Mouse (Mus musculus): Measurements from ENCODE around the gene Scn8a. TPM values are rescaled to one million over a fixed set of nuclear protein-coding genes. Genes with fewer than 3 reads are reported as not detected.

Gene Scn8a
- polyA plus RNA-seq, 1 experiment from 2014 or later = 4.9 TPM

- Histone ChIP-seq H3K27ac (replicated peaks; ENCODE audit: low read depth, low read length) (no peak overlapping the region), H3K9ac (ENCODE audit: low read depth, low read length) (no peak overlapping the region), H3K36me3 (ENCODE audit: control insufficient read depth, insufficient read depth, low read length) (no peaks in the 10 kb centered on the region), H3K4me2 (ENCODE audit: low read depth, low read length) (no peak overlapping the region), H3K9me3 (ENCODE audit: control insufficient read depth, low read length) (no peaks in the 10 kb centered on the region), H3K4me1 (ENCODE audit: control insufficient read depth, insufficient read depth, low read length) (peaks cover 21% of the 10 kb centered on the region), H3K4me3 (ENCODE audit: low read depth, low read length) (no peak overlapping the region), H3K27me3 (replicated peaks; ENCODE audit: control insufficient read depth, insufficient read depth, low read length) (no peaks in the 10 kb centered on the region)
- no peak; the same call in 1 of the 2 replicates for ATAC-seq (ENCODE audit: low read depth)
- 28% methylated on average over 4 of the region's 4 CpGs for WGBS
- no peak for DNase-seq (ENCODE audit: low spot score)
Measured at GRCm38 (mm10) chr15:101082236-101082635, 212.6 kb downstream of the Scn8a start.

- Histone ChIP-seq H3K9me3 (ENCODE audit: control insufficient read depth, low read length) (no peaks in the 10 kb centered on the region), H3K27ac (replicated peaks; ENCODE audit: low read depth, low read length) (no peak overlapping the region), H3K9ac (ENCODE audit: low read depth, low read length) (no peak overlapping the region), H3K4me3 (ENCODE audit: low read depth, low read length) (no peak overlapping the region), H3K36me3 (ENCODE audit: control insufficient read depth, insufficient read depth, low read length) (no peaks in the 10 kb centered on the region), H3K4me2 (ENCODE audit: low read depth, low read length) (no peak overlapping the region), H3K27me3 (replicated peaks; ENCODE audit: control insufficient read depth, insufficient read depth, low read length) (no peaks in the 10 kb centered on the region), H3K4me1 (ENCODE audit: control insufficient read depth, insufficient read depth, low read length) (peaks cover 15% of the 10 kb centered on the region)
- WGBS = 69% methylated on average over 10 of the region's 10 CpGs
- DNase-seq (ENCODE audit: low spot score) (no peak), ATAC-seq (ENCODE audit: low read depth) (no peak)
Measured at GRCm38 (mm10) chr15:101084499-101084898, 214.8 kb downstream of the Scn8a start.

- H3K4me1 ChIP-seq (ENCODE audit: control insufficient read depth, insufficient read depth, low read length) = peaks cover 6% of the 10 kb centered on the region
- ATAC-seq (ENCODE audit: low read depth) (no peak), DNase-seq (ENCODE audit: low spot score) (no peak)
- H3K9ac ChIP-seq (ENCODE audit: low read depth, low read length) = no peak overlapping the region
- no peak overlapping the region for H3K4me2 ChIP-seq (ENCODE audit: low read depth, low read length)
- H3K27me3 ChIP-seq (replicated peaks; ENCODE audit: control insufficient read depth, insufficient read depth, low read length) = no peaks in the 10 kb centered on the region
- H3K36me3 ChIP-seq (ENCODE audit: control insufficient read depth, insufficient read depth, low read length) = no peaks in the 10 kb centered on the region
- H3K9me3 ChIP-seq (ENCODE audit: control insufficient read depth, low read length) = no peaks in the 10 kb centered on the region
- no peak overlapping the region for H3K4me3 ChIP-seq (ENCODE audit: low read depth, low read length)
- WGBS = 60% methylated on average over 9 of the region's 9 CpGs
- peak overlapping the region; percentile 24; the same call in 1 of the 2 replicates for H3K27ac ChIP-seq (replicated peaks; ENCODE audit: low read depth, low read length)
Measured at GRCm38 (mm10) chr15:101086451-101086850, 216.8 kb downstream of the Scn8a start.

GRCm38 (mm10) chr15:101086956-101087355, 217.3 kb downstream of the Scn8a start:
- Histone ChIP-seq H3K36me3 (ENCODE audit: control insufficient read depth, insufficient read depth, low read length) (no peaks in the 10 kb centered on the region), H3K4me2 (ENCODE audit: low read depth, low read length) (no peak overlapping the region), H3K4me1 (ENCODE audit: control insufficient read depth, insufficient read depth, low read length) (peaks cover 2% of the 10 kb centered on the region; the same call in 1 of the 2 replicates), H3K4me3 (ENCODE audit: low read depth, low read length) (no peak overlapping the region), H3K9me3 (ENCODE audit: control insufficient read depth, low read length) (no peaks in the 10 kb centered on the region), H3K27me3 (replicated peaks; ENCODE audit: control insufficient read depth, insufficient read depth, low read length) (no peaks in the 10 kb centered on the region), H3K27ac (replicated peaks; ENCODE audit: low read depth, low read length) (peak overlapping the region; percentile 24; the same call in 1 of the 2 replicates), H3K9ac (ENCODE audit: low read depth, low read length) (no peak overlapping the region)
- WGBS = 62% methylated on average over 3 of the region's 3 CpGs
- ATAC-seq (ENCODE audit: low read depth) (no peak), DNase-seq (ENCODE audit: low spot score) (peak; percentile 71)

- Histone ChIP-seq H3K4me2 (ENCODE audit: low read depth, low read length) (no peak overlapping the region), H3K4me3 (ENCODE audit: low read depth, low read length) (no peak overlapping the region), H3K36me3 (ENCODE audit: control insufficient read depth, insufficient read depth, low read length) (no peaks in the 10 kb centered on the region), H3K27ac (replicated peaks; ENCODE audit: low read depth, low read length) (no peak overlapping the region), H3K9me3 (ENCODE audit: control insufficient read depth, low read length) (no peaks in the 10 kb centered on the region), H3K9ac (ENCODE audit: low read depth, low read length) (no peak overlapping the region), H3K4me1 (ENCODE audit: control insufficient read depth, insufficient read depth, low read length) (peaks cover 10% of the 10 kb centered on the region; the same call in 1 of the 2 replicates), H3K27me3 (replicated peaks; ENCODE audit: control insufficient read depth, insufficient read depth, low read length) (no peaks in the 10 kb centered on the region)
- DNase-seq (ENCODE audit: low spot score) (no peak), ATAC-seq (ENCODE audit: low read depth) (no peak)
- WGBS = 64% methylated on average over 4 of the region's 4 CpGs
Measured at GRCm38 (mm10) chr15:101088291-101088690, 218.6 kb downstream of the Scn8a start.

GRCm38 (mm10) chr15:101091551-101091950, 221.9 kb downstream of the Scn8a start:
- no peak overlapping the region for H3K4me2 ChIP-seq (ENCODE audit: low read depth, low read length)
- WGBS = 89% methylated on average over 8 of the region's 8 CpGs
- H3K27me3 ChIP-seq (replicated peaks; ENCODE audit: control insufficient read depth, insufficient read depth, low read length) = no peaks in the 10 kb centered on the region
- no peak overlapping the region for H3K27ac ChIP-seq (replicated peaks; ENCODE audit: low read depth, low read length)
- no peak overlapping the region for H3K9ac ChIP-seq (ENCODE audit: low read depth, low read length)
- no peak overlapping the region for H3K4me3 ChIP-seq (ENCODE audit: low read depth, low read length)
- no peaks in the 10 kb centered on the region for H3K9me3 ChIP-seq (ENCODE audit: control insufficient read depth, low read length)
- DNase-seq (ENCODE audit: low spot score) = no peak
- ATAC-seq (ENCODE audit: low read depth) = no peak
- no peaks in the 10 kb centered on the region for H3K36me3 ChIP-seq (ENCODE audit: control insufficient read depth, insufficient read depth, low read length)
- peaks cover 10% of the 10 kb centered on the region; the same call in 1 of the 2 replicates for H3K4me1 ChIP-seq (ENCODE audit: control insufficient read depth, insufficient read depth, low read length)

GRCm38 (mm10) chr15:101092121-101092828, 222.6 kb downstream of the Scn8a start:
- peak overlapping the region; percentile 52 for H3K27ac ChIP-seq (replicated peaks; ENCODE audit: low read depth, low read length)
- ATAC-seq (ENCODE audit: low read depth) = peak; percentile 12; the same call in 1 of the 2 replicates
- no peak overlapping the region for H3K4me3 ChIP-seq (ENCODE audit: low read depth, low read length)
- DNase-seq (ENCODE audit: low spot score) = no peak
- WGBS = 36% methylated on average over 14 of the region's 14 CpGs
- H3K4me2 ChIP-seq (ENCODE audit: low read depth, low read length) = peak overlapping the region; percentile 14; the same call in 1 of the 2 replicates
- H3K9me3 ChIP-seq (ENCODE audit: control insufficient read depth, low read length) = no peaks in the 10 kb centered on the region
- H3K9ac ChIP-seq (ENCODE audit: low read depth, low read length) = 0 out of 2 replicates have a peak overlapping the region, but pooled peaks have one; percentile 38
- H3K4me1 ChIP-seq (ENCODE audit: control insufficient read depth, insufficient read depth, low read length) = peaks cover 10% of the 10 kb centered on the region; the same call in 1 of the 2 replicates
- no peaks in the 10 kb centered on the region for H3K27me3 ChIP-seq (replicated peaks; ENCODE audit: control insufficient read depth, insufficient read depth, low read length)
- no peaks in the 10 kb centered on the region for H3K36me3 ChIP-seq (ENCODE audit: control insufficient read depth, insufficient read depth, low read length)

GRCm38 (mm10) chr15:101092829-101093648, 223.4 kb downstream of the Scn8a start:
- no peak overlapping the region for H3K4me3 ChIP-seq (ENCODE audit: low read depth, low read length)
- peak overlapping the region; percentile 52 for H3K27ac ChIP-seq (replicated peaks; ENCODE audit: low read depth, low read length)
- peak overlapping the region; percentile 14 for H3K4me2 ChIP-seq (ENCODE audit: low read depth, low read length)

More at GRCm38 (mm10) chr15:101092829-101093648, 223.4 kb downstream of the Scn8a start:
- Histone ChIP-seq H3K9me3 (ENCODE audit: control insufficient read depth, low read length) (no peaks in the 10 kb centered on the region), H3K27me3 (replicated peaks; ENCODE audit: control insufficient read depth, insufficient read depth, low read length) (no peaks in the 10 kb centered on the region), H3K4me1 (ENCODE audit: control insufficient read depth, insufficient read depth, low read length) (peaks cover 15% of the 10 kb centered on the region), H3K9ac (ENCODE audit: low read depth, low read length) (0 out of 2 replicates have a peak overlapping the region, but pooled peaks have one; percentile 38), H3K36me3 (ENCODE audit: control insufficient read depth, insufficient read depth, low read length) (no peaks in the 10 kb centered on the region)
- peak; percentile 83 for DNase-seq (ENCODE audit: low spot score)
- peak; percentile 83 for ATAC-seq (ENCODE audit: low read depth)
- WGBS = 22% methylated on average over 25 of the region's 25 CpGs
